Mouse (Mus musculus) thymus, postnatal 0 days (tissue): ENCODE data around the gene Asic2. TPM values are rescaled to one million over a fixed set of nuclear protein-coding genes. Genes with fewer than 3 reads are reported as not detected.
"Not testable (repeated sequence)": the region's sequence is repeated elsewhere in the genome, so short reads cannot be mapped to it uniquely, and the experiment has no call there.

Source experiments
- DNase-seq: peaks from one replicate; pipeline ENCODE4 v3.0.0-alpha.2; 2015; ENCODE audit warnings: low spot score
- polyA plus RNA-seq: library from polyadenylated mRNA; unstranded; fragments of >200 nt; fragmentation: Nextera tagmentation; extraction: Ambion mirVana; gene quantifications from 2 replicates; pipeline ENCODE4 v1.2.1, GENCODE M21; 2015

Asic2 gene
- polyA plus RNA-seq, 1 experiment from 2014 or later = not detected

GRCm38 (mm10) chr11:81364442-81364841 is 603.8 kb downstream of the Asic2 start:
- DNase-seq = no peak

DNA sequence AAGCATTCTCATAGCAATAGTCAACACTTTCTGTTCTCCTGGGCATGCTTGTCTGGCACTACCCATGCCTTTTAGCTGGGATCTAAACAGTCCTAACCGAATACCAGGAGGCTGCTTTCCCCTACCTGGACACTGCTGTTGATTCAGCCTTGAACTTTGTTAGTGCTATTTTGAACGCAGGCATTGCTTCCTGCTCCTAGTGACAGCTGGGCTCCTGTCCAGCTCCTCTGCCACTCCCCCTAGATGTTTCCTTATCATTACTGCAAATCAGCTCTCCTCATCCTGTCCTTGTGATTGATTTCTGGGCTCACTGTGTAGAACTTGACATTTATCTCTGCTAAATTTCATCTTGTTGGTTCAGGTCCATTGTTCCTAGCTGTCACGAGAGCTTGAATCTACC is 605.8 kb downstream of the Asic2 start:
- DNase-seq = no peak

GRCm38 (mm10) chr11:81361040-81361439 is 607.2 kb downstream of the Asic2 start:
- DNase-seq = no peak

DNA sequence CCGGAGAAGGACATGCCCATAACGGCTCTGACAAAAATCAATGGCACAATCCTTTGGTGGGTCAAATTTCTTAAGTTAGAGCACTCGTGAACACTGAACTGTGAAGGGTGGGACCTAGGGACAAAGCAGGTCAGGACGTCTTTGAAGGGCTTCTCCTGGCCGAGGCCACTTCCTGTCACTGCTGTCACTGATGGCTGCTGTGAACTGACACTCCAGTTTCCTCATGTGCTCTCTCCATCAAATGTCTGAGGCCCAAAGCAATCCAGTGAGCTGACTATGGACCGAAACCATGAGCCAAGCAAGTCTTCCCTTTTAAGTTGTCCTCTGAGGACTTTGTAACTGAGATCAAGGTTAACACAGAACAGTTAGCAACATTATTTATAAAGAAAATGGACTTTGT is 617.8 kb downstream of the Asic2 start:
- not testable (repeated sequence) for DNase-seq

GRCm38 (mm10) chr11:81331977-81332376 is 636.3 kb downstream of the Asic2 start:
- no peak for DNase-seq

GRCm38 (mm10) chr11:81330982-81331381 is 637.3 kb downstream of the Asic2 start:
- no peak for DNase-seq

DNA sequence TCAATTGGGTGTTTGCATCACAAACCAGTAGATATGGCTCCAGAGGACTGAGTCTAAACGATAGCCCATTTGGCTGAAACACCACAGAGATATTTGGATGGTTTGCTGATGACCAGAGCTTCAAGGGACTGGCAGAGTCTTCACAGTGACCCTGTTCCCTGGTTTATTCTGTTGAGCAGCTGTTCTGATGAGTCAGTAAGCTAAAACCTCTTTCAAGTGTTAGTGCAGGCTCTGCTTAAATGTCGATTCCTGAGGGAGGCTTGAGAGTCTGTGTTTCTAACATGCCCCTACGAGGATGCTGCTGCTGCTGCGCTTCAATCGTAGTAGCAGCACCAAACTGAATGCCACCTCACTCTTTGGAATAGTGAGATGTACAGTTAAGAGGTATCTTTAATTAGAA is 640.2 kb downstream of the Asic2 start:
- no peak for DNase-seq

GRCm38 (mm10) chr11:81323146-81323545 is 645.1 kb downstream of the Asic2 start:
- no peak for DNase-seq

DNA sequence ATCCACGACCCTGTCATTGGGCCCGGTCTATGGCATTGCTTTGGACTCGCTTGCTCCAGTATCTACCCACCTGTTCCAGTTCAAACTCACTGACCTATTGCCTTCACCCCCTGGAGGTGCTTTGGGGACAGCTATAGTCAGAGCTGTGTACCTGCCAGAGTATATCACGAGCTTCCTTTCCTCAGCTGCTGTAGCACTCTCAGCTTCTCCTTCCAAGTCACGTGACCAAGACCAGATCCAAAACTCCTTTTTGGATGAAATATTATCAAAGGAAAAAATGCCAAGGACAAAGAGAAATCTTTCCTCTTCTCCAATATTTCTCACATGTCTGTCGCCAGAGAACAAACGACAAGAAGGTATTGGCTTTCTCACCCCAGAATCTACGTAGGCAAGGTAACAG is 645.8 kb downstream of the Asic2 start:
- no peak for DNase-seq

DNA sequence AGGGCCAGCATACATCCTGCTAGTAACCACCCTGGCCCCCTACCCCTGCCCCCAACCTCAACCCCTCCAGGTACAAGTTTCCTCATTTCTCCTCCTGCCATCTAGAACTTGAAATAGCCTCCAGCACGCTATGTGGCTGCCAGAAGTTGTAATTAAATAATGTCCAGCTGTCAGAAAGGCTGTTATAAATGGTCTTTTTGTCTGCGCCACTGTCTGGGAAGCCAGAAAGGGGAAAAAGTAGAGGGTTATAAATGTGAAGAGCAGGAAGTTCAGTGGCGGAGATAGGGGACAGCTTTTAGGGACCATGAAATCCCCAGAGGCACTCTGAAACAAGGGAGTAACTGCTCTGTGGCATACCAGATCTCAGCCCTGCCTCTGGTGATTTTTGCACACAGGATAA is 678.2 kb downstream of the Asic2 start:
- DNase-seq = no peak

- no peak for DNase-seq
These were observed 685.1 kb downstream of the Asic2 start for GRCm38 (mm10) chr11:81283185-81283584.

GRCm38 (mm10) chr11:81280070-81280469 is 688.2 kb downstream of the Asic2 start:
- DNase-seq = no peak

GRCm38 (mm10) chr11:81277406-81277805 is 690.9 kb downstream of the Asic2 start:
- no peak for DNase-seq

DNA sequence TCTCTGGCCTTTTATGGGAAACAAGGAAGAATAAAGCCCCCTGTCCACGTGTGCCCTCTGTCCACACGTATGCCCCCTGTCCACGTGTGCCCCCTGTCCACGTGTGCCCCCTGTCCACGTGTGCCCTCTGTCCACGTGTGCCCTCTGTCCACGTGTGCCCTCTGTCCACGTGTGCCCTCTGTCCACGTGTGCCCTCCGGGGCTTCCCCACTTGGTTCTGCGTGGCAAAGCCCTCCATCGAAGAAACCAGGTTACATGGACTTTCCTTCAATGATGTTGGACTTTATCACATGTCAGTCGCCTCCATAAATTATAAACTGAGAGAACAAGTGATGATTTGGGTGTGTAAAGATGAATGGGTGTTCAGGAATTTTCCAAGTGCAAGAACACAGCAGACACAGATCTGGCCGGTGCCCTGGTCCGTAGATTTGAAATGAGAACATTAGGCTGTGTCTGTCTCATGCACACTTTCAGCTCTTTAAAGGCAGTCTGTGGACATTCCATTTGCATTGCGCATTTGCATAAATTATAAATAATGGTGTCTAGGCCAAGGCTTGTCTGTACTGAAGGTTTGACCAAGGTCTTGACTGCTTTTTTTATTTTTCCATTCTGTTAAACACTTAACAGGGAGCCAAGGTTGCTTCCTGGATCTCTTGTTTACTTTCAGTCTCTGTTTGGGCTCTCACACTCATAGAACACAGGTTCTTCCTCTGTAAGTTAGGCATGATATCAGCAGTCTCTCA is 695.4 kb downstream of the Asic2 start:
- no peak for DNase-seq

DNA sequence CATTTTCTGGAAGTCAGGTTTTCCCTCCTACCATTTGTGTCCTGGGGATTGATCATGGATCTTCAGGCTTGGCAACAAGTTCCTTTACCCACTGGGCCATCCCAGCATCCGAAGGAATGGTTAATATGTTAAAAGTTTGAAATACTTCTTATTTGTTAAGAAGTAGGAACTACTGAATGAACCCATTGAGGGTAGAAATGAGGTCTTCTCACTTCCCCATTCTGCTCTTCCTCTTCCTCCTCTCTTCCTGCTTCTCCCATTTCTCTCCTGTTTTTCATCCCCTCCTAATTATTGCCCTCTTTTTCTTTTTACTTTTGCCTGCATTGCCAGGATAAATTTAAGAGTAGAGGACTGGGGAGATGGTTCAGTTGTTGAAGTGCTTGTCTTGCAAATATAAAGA is 696.8 kb downstream of the Asic2 start:
- no peak for DNase-seq

GRCm38 (mm10) chr11:81270518-81270917 is 697.7 kb downstream of the Asic2 start:
- no peak for DNase-seq

DNA sequence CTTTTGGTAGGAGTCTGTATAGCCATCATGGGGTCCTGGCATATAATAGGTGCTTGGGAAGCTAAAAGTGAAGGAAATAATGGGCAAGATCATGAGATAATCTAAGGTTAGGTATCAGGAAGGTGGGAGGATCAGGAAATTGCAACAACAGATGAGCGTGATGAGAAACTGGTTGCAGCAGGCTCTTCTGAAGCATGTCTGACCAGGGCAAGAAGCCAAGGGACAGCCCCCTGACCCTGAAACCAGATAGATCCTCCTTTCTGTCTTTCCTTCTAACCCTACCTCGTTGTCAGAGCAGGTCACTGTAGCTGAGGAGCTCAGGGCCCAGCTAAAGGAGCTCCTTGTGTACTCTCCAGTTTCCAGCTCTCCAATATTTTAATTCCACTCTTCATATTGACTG is 704.5 kb downstream of the Asic2 start:
- no peak for DNase-seq

- no peak for DNase-seq
These were observed 705.1 kb downstream of the Asic2 start for GRCm38 (mm10) chr11:81263193-81263592.

DNA sequence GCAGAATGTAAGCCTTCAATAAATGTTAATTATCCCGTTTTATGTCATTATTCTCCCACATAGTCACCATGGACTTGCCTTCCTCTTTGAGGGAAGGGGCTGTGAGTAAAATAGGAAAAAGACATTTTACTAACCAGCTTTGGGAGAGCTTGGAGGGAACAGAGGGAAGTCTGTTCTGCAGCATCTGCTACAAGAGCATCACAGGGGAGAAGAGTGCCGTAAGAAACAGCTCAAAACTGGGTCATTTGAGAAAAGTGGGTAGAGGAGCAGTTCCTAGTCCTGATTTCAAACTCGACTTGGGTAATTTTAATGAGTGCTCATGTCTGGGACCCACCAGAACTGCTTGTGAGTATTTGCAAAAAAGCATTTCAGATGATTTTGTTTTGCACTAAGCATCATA is 707.0 kb downstream of the Asic2 start:
- DNase-seq = no peak

- not testable (repeated sequence) for DNase-seq
These were observed 727.1 kb downstream of the Asic2 start for GRCm38 (mm10) chr11:81241183-81241582.

GRCm38 (mm10) chr11:81239966-81240681 is 728.1 kb downstream of the Asic2 start:
- no peak for DNase-seq

- DNase-seq = no peak
These were observed 729.2 kb downstream of the Asic2 start for GRCm38 (mm10) chr11:81239091-81239490.

DNA sequence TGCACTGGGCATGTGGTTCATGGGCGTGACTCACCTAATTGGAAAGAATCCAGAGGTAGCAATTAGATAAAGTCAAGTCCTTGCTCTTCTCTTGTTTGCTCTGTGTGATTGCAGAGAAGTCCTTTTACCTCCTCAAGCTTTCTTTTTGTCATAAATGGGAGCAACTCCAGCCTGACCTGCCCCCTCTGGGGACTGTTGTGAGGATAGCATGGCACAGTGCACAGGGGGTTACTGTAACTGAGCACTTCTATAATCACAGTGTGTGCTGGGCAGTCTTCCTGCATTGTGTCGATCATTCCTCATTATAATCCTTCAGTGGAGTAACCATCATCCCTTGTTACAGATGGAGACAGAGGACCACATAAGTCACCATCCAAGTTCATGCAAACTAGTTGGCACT is 732.2 kb downstream of the Asic2 start:
- DNase-seq = no peak
